Mouse (Mus musculus): ENCODE results near the gene Hexim1.
A peak's percentile ranks its signal among the peaks of the same experiment; 100 is the strongest.

The Hexim1 gene

GRCm38 (mm10) chr11:103119609-103120008, 3.6 kb downstream of the Hexim1 start:
- peak; percentile 76 for DNase-seq

- peak; percentile 95 for DNase-seq
Observed at GRCm38 (mm10) chr11:103120315-103120714, 4.3 kb downstream of the Hexim1 start.

DNA sequence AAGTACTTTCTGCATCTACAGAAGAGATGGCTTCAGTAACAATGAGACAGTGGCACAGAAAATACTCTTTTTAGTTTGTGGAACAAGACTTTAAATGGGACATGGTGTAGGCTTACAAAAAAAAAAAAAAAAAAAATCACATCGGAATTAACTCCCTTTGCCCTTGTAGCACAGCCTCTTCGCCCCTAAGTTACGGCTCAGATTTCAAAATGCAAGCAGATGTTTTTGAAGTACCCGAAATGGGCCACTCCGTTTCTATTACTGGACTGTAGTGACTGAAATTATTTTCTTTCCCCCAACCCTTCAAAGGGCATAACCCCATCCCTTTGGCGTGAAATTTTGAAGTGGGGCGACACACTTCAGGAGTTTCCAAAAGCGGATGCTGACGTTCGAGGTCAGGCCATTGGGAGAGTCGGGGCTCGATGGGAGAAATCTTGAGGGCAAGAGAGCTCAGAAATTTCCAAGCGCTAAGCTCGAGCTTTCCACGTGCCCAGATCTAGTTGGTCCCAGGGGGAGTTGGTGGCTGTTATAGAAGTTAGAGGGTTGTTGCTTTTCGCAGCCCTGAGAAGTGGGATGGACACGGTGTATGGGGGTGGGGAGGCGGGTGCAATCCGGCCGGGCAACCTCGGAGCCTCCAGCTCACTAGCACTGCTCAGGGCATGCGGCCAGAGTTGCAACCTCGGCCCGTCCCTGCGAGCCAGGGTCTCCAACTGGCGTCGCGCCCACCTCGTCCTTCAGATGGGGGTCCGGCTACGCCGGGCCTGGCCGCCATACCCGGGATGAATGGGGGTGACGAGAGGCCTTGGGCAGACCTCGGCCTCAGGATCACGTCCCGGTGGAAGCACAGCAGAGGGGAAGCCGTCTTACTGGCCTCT, 15.9 kb downstream of the Hexim1 start, which contains the start of gene Hexim2:
Gene Hexim2, plus strand, starts transcription at position 729 of the 875 bp plus-strand sequence.
- DNase-seq = peak; percentile 98

DNA sequence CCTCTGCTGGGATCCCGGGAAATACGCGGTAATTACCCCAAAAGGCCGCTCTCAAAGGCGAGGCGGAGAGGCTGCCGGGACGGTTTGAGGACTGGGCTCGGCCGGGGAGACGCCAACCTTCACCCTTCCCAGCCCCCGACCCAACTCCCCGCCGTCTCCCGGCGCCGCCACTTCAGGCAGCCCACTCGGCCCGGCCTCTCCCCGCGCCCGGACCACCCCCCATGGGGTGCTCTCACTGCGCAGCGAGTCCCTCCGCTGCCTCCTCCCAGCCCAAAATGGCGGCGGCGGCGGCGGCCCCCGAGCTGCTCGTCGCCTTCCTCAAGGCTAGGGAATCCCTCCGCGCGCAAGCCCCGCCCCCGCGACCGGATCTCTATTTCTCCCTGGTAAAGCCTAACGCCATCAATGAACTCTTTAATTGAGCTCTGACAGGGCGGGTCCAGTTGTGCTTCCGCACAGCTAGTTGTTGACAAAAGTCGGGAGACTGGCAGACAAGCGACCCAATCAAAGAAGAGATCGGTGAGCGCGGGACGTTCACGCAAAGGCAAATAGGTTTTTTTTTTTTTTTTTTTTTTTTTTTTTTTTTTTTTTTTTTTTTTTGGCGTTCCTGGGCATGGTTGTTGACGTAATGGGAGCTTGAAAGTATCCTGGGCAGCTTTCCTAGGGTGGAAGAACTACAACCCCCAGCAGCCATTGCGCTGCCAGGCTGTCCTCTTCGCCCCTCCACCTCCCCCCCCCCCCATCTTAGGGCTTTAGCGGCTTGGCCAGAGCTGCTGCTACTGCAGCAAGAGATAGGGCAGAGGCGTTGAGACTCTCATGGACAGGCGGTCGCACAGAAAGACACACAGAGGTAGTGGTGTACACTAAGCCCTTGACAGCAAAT, 16.8 kb downstream of the Hexim1 start:
- DNase-seq = peak; percentile 100

GRCm38 (mm10) chr11:103133456-103134185, 17.6 kb downstream of the Hexim1 start:
- DNase-seq = peak; percentile 95

DNA sequence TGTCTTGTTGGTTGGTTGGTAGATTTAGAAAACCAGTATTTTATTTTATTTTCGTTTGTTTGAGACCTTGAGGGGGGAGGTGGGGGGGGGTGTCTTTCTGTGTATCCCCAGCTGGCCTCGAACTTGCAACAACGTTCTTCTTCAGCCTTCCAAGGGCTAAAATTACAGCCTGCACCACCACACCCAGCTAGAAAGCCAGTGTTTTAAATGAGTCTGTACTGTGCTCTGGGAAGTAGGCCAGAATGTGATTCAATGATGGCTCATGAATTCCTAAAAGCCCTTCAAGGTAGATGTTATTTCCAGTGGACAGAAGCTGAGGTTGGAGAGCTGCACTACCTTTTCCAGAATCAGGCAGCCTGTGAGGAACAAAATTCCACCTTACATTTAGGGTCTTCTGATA, 18.2 kb downstream of the Hexim1 start:
- DNase-seq = peak; percentile 91

- DNase-seq = no peak
Observed at GRCm38 (mm10) chr11:103136039-103136577, 20.1 kb downstream of the Hexim1 start.

DNA sequence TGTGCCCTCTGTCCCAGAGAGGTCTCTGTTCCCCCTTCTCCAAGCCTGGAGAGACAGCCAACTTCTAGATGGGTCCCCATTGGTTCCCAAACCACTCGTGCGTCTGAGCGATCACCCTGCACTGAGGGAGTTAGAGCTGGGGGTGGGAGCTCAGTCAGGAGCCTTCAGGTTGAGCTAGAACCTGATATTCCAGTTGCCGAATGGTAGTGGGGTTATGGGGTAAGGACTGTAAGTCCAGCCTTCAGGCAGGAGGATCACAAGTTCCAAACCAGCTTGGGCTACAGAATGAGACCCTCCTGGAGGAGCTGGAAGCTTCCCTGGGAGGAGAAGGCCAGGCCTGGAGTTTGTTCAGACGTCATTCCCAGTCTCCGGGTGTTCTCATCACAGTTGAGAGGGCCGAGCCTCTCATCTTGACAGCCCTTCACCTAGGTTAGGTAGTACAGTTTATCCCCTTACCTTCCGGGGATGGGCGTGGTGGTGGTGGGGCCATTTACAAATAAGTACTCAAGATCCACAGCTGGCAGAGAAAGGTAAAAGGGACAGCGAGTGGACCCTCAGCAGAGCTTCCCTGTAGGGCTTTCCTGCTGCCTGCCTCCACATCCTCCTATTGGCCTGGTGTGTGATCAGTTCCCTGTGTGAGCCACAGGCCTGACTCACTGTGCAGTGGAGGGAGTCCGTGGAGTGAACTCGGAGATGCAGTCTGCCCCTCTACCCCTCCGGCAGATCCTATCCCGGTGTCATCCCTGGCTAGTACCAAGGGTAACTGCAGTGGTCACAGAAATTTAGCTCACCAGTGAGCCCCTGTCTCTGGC, 24.1 kb downstream of the Hexim1 start:
- DNase-seq = peak; percentile 92

- no peak for DNase-seq
Observed at GRCm38 (mm10) chr11:103140763-103141100, 24.7 kb downstream of the Hexim1 start.

DNA sequence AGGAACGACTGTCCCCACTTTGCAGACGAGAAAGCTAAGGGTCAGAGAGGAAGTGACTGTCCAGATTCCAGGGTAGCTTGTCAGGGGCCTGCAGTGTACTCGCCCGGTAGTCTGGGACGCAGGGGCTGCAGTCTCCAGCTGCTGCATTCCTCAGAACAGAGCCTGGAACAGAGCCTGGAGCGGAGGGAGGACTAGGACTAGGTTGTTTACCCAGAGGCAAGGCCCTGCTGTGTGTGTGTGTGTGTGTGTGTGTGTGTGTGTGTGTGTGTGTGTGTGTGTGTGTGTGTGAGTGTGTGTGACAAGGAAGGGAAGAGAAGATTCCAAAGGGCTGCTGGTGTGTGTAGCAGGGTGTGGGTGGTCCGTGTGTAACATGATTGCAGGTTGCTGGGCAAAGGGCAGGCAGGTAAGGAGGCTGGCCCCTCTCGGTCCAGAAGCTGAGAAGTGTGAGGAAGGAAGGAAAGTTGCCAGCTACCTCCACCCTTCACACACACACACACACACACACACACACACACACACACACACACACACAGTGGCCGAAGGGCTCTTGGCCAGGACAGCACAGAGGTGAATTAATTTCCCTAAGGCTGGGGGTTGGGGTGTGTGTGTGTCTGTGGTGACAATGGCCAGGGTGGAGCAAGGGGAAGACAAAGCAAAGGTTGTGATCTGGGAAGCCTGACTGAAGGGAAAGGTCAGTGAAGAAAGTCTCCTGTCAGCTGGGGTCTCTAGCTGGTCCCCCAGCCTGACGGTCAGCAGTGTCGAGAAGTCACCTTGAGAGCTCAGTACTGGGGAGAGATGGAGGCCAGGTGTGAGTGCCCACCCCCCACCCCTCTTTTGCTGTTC, 25.3 kb downstream of the Hexim1 start:
- peak; percentile 99 for DNase-seq

GRCm38 (mm10) chr11:103141944-103142255, 25.9 kb downstream of the Hexim1 start:
- DNase-seq = peak; percentile 91

- peak; percentile 98 for DNase-seq
Observed at GRCm38 (mm10) chr11:103142441-103143182, 26.6 kb downstream of the Hexim1 start.

DNA sequence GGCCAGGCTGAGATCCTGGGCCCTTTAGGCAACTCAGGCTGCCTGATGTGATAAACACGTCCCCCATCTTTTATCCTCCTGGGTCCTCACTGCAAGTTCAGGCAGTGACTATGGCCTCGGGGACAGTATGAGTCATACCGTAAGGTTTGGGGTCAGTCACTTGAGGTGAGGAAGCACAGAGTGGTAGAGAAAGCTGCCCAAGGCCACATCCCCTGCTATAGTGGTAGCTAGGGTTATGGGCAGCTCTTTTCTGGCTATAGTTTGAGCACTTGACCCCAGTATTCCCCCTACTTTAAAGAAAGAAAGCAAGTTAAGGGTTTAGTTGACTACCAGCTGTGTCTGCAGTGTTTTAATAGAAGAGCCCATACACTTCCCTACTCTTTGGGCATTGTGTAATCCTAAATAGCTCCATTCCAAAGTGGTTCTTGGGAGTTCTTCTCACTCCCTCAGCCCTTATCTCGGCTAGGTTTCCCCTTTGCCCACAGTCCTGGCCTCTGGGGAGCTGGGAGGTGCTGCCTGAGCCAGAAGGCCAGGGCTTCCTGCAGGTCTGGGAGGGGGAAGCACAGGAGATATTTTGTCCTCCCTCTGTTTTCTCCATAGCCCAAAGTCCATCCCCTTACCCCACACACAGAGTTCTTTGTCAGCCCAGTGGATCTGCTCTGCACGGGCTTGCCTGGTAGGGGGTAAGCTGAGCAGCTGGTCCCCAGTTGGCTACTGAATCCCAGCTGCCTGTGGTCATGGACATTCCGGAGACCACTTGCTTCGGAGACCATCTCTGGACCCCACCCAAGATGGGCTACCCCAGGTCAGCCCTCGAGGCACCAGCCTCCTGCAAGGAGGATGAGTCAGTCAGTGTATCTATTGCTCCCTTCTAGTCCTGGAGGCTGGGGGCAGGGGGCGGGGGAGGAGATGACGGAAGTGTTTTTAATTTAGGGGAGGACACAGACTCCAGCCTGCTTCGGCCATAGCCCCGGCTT, 28.6 kb downstream of the Hexim1 start:
- peak; percentile 93 for DNase-seq

DNA sequence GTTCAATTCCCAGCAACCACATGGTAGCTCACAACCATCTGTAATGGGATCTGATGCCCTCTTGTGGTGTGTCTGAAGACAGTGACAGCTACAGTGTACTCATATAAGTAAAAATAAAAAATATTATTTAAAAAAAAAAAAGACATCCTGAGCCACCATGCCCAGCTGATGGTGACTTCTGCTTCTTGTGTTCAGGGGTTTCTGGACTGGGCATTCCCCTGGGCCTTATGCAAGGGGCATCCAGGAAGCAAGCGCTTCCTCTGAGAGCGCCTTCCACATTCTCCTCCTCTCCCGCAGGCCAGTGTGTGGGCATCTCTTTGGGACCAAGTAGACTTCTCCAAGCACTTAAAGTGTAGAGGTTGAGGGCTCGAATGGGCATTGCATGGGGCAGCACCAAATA, 30.4 kb downstream of the Hexim1 start:
- DNase-seq = no peak

DNA sequence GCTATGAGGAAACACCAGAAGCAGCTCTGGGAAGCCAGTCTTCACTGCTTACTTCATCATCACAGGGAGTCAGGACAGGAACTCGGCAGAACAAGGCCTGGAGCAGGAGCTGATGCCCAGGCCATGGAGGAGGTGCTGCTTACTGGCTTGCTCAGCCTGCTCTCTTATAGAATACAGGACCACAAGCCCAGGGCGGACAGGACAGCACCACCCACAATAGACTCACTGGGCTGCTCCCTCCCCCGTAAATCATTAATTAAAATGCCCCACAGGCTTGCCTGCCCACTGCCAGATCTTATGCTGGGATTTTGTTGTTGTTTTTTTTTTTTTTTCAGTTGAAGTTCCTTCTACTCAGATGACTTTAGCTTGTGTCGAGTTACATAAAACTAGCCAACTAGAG, 31.7 kb downstream of the Hexim1 start:
- no peak for DNase-seq

- peak; percentile 88 for DNase-seq
Observed at GRCm38 (mm10) chr11:103149771-103150170, 33.7 kb downstream of the Hexim1 start.

GRCm38 (mm10) chr11:103158621-103159478, 42.8 kb downstream of the Hexim1 start:
- peak; percentile 99 for DNase-seq

DNA sequence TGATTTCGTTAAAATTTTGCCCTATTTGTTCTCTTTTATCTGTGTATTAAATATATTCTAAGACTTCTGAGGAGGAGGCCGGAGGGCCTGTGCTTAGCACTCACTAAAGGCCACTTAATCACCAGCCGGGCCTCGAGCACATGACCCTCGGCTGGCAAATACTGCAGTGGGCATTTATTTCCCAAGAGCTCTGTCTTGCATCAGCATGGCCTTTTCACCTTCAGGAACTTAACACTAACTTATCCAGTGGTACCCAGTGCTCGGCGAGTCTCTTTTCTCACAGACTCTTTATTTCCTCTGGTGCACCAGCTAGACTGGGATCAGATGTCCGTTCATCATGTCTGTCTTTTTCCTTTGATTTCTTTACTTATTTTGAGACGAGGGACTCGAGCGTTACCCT, 44.7 kb downstream of the Hexim1 start:
- peak; percentile 87 for DNase-seq

All from heart, adult 11 months (tissue).